Mouse (Mus musculus) heart, postnatal 0 days (tissue): Measurements from ENCODE around the gene Spata6. TPM values are rescaled to one million over a fixed set of nuclear protein-coding genes. Genes with fewer than 3 reads are reported as not detected.
A peak's percentile ranks its signal among the peaks of the same experiment; 100 is the strongest.

Experiments
- ATAC-seq: fragments of 200-750 bp; cut with Nextera tagmentation; 2 replicates; pipeline ENCODE4 v1.8.0; 2017; ENCODE audit warnings: low read depth, moderate number of reproducible peaks, moderate library complexity; ENCODE audit not compliant: insufficient read depth
- DNase-seq: peaks from one replicate; pipeline ENCODE4 v3.0.0-alpha.2; 2016; ENCODE audit warnings: low spot score
- H3K27ac ChIP-seq: fragments of 300-500 bp; sonication (generic); 2 replicates; pipeline ENCODE4 v1.5.1; 2014; ENCODE audit warnings: low read depth, mild to moderate bottlenecking
- H3K27me3 ChIP-seq: fragments of 300-500 bp; sonication (generic); 2 replicates; pipeline ENCODE4 v1.6.1; 2014; ENCODE audit warnings: low read length, mixed read lengths; ENCODE audit not compliant: control insufficient read depth, insufficient read depth
- H3K36me3 ChIP-seq: fragments of 300-500 bp; sonication (generic); replicated peaks from 2 replicates; pipeline ENCODE4 v1.6.1; 2014; ENCODE audit warnings: low read length, mixed read lengths; ENCODE audit not compliant: control insufficient read depth, insufficient read depth
- H3K4me1 ChIP-seq: fragments of 300-500 bp; sonication (generic); 2 replicates; pipeline ENCODE4 v1.6.1; 2014; ENCODE audit warnings: antibody characterized with exemption; ENCODE audit not compliant: control insufficient read depth, insufficient read depth
- H3K4me2 ChIP-seq: fragments of 300-500 bp; sonication (generic); 2 replicates; pipeline ENCODE4 v1.6.1; 2014; ENCODE audit warnings: low read depth, mild to moderate bottlenecking, low read length, moderate library complexity
- H3K4me3 ChIP-seq: fragments of 300-500 bp; sonication (generic); 2 replicates; pipeline ENCODE4 v1.5.1; 2014; ENCODE audit warnings: low read depth, low read length
- H3K9ac ChIP-seq: fragments of 300-500 bp; sonication (generic); replicated peaks from 2 replicates; pipeline ENCODE4 v1.6.1; 2014; ENCODE audit warnings: low read depth, low read length, mixed read lengths
- H3K9me3 ChIP-seq: fragments of 300-500 bp; sonication (generic); replicated peaks from 2 replicates; pipeline ENCODE4 v1.6.1; 2016; ENCODE audit warnings: low read length; ENCODE audit not compliant: control insufficient read depth
- CTCF ChIP-seq: IDR thresholded peaks from 2 replicates; pipeline ENCODE4 v1.5.1; 2016; ENCODE audit warnings: antibody characterized with exemption, control low read depth, low read depth
- EP300 ChIP-seq: IDR thresholded peaks from 2 replicates; pipeline ENCODE4 v1.6.1; 2016; ENCODE audit warnings: antibody characterized with exemption, low read depth
- WGBS: fragments of 180-500 bp; shearing (Covaris S2); extraction: QIAGEN DNeasy Blood & Tissue Kit; methylation state at CpG from one replicate; pipeline ENCODE4 v1.1.7; 2014; 5-methylcytosine and 5-hydroxymethylcytosine counted together
- polyA plus RNA-seq: library from polyadenylated mRNA; unstranded; fragments of >200 nt; fragmentation: Nextera tagmentation; extraction: Ambion mirVana; gene quantifications from 2 replicates; pipeline ENCODE4 v1.2.1, GENCODE M21; 2015
- total RNA-seq: library from RNA; depleted of rRNA; stranded (reverse); fragments of >200 nt; gene quantifications from 2 replicates; pipeline ENCODE4 v1.2.3, GENCODE M21; 2014; ENCODE audit warnings: low replicate concordance

Spata6 gene
- total and polyA plus RNA-seq, 2 experiments from 2014 or later, result 13.6 to 16.2 TPM

DNA sequence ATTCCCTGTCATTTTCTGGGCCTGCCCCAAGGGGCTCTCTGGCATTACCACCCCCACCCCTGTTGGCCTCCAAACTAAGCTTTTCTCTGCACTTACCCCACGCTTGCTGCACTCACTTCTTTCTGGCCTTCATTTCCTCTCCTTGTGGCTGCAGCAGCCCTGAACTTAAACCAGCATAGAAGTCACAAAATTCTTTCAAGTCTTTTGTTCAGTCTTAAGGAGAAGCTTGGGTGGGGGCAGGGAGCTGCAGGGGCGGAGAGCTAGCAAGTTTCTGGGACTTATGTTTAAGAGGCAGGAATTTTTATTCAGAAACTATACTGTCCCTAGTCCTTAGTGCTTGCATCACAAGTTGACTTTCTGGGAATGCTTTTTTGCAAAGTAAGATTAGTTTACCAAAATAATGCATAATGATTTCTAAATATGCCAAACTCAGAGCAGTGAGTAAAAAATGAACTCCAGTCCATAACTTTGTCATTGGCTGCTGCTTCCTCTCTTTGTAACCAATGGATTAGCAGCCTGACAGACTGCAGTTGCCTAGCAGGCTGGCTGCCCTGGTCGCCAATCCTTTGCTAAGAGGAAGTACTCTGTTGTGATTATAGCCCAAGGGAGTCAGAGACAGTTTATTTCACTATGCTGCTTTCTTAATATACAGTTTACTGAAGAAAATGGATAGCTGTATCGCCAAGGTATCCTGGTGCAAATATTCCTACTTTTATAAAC lies 1.5 kb downstream of the Spata6 start:
- Histone ChIP-seq H3K4me2 (peak overlapping the region; percentile 84), H3K9ac (peak overlapping the region; percentile 84; the same call in 1 of the 2 replicates), H3K36me3 (0 out of 2 replicates have a peak, but pooled peaks cover 5% of the 10 kb centered on the region), H3K9me3 (no peaks in the 10 kb centered on the region), H3K4me3 (peak overlapping the region; percentile 98), H3K27me3 (no peaks in the 10 kb centered on the region), H3K27ac (peak overlapping the region; percentile 95), H3K4me1 (peaks cover 10% of the 10 kb centered on the region; the same call in 1 of the 2 replicates)
- no peak for TF ChIP-seq CTCF
- TF ChIP-seq EP300, result no peak
- ATAC-seq (no peak), DNase-seq (peak; percentile 55)
- 35% methylated on average over 4 of the region's 4 CpGs for WGBS

DNA sequence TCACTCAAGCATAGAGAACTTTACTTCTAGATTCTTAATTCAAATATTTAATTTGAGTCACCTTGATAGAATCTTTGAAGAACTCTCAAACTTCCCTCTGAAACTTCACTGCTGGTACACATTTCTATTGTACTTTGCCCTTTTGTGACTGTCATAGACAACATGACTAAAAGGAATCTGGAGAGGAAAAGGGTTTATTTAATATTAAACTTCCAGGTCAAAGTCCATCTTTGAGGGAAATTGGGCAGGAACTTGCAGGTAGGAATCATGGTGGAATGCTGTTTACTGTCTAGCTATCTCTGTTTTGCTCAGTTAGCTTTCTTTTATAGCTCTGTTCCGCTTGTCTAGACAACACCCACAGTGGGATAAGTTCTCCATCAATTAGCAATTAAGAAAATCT lies 17.8 kb downstream of the Spata6 start:
- ATAC-seq (no peak), DNase-seq (no peak)
- Histone ChIP-seq H3K9me3 (no peaks in the 10 kb centered on the region), H3K27me3 (no peaks in the 10 kb centered on the region), H3K4me3 (no peak overlapping the region), H3K27ac (no peak overlapping the region), H3K9ac (no peak overlapping the region), H3K4me2 (no peak overlapping the region), H3K4me1 (no peaks in the 10 kb centered on the region), H3K36me3 (no peaks in the 10 kb centered on the region)
- WGBS, result 73% methylated on average over 1 of the region's 1 CpGs
- TF ChIP-seq EP300, result no peak
- TF ChIP-seq CTCF, result no peak

DNA sequence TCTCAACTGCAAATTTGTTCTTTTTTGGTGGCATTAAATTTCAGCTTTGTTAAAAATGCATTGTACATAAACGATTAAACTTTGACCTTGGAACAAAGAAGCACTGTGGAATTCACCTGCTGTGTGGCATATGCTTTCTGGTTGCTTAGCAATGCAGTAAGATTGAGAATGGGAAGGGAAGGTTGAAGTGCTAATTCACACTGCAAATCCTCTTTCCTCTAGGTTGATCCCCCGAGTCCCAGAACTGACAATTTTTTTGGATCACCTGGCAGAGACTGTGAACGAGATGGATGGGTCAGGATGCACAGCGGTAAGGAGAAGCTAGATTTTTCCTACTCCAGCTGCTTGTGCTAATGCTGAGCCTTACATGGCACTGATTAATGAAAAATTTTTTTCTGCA lies 60.7 kb downstream of the Spata6 start:
- TF ChIP-seq EP300 (no peak), CTCF (no peak)
- Histone ChIP-seq H3K4me1 (no peaks in the 10 kb centered on the region), H3K9me3 (no peaks in the 10 kb centered on the region), H3K9ac (no peak overlapping the region), H3K4me2 (no peak overlapping the region), H3K36me3 (peaks cover 6% of the 10 kb centered on the region; the same call in 1 of the 2 replicates), H3K27me3 (no peaks in the 10 kb centered on the region), H3K27ac (no peak overlapping the region), H3K4me3 (no peak overlapping the region)
- no peak for ATAC-seq
- DNase-seq, result no peak
- WGBS, result 74% methylated on average over 4 of the region's 4 CpGs

DNA sequence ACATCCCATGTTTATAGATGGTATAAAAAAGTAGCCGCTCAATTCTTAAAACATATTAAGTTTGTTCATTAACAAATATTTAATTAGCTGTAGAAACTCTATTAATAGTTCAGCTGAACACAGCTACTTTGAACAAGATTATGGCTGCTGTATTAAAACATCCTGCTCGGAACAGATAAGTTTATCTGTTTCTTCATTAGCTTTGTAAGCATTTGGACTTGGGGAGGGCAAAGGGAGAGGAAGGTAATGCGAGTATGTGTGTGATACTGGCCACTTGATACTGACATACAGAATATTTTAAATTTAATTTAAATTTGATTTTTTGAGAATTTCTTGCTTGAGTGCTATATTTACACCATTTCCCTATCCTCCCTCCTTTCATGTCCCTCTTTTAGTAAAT lies 80.1 kb downstream of the Spata6 start:
- Histone ChIP-seq H3K4me1 (no peaks in the 10 kb centered on the region), H3K4me3 (no peak overlapping the region), H3K27ac (no peak overlapping the region), H3K27me3 (no peaks in the 10 kb centered on the region), H3K4me2 (no peak overlapping the region), H3K36me3 (no peaks in the 10 kb centered on the region), H3K9ac (no peak overlapping the region), H3K9me3 (no peaks in the 10 kb centered on the region)
- no peak for ATAC-seq
- DNase-seq, result no peak
- TF ChIP-seq CTCF, result no peak
- no peak for TF ChIP-seq EP300
- 80% methylated on average over 3 of the region's 3 CpGs for WGBS

DNA sequence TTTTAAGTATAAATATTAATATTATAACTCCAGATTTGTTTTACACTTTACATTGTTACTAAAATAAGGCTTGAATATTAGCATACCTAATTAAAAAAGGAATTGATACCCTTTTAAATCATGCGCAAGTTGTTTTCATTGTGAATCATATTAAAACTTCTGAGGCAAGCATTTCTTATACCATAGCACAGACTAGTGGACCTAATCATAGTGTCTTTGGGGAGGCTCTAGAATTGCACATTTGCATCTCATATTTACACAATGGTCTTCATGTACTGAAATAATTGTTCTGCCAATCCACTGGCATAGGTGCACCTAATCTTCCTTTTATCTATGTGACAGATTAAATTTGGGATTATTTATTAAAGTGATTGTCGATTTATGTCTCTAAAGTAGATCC lies 83.4 kb downstream of the Spata6 start:
- no peaks in the 10 kb centered on the region for H3K4me1 ChIP-seq
- no peaks in the 10 kb centered on the region for H3K27me3 ChIP-seq
- 83% methylated on average over 2 of the region's 2 CpGs for WGBS
- H3K4me2 ChIP-seq, result no peak overlapping the region
- no peaks in the 10 kb centered on the region for H3K9me3 ChIP-seq
- ATAC-seq, result no peak
- 0 out of 2 replicates have a peak, but pooled peaks cover 4% of the 10 kb centered on the region for H3K36me3 ChIP-seq
- no peak overlapping the region for H3K9ac ChIP-seq
- no peak overlapping the region for H3K27ac ChIP-seq
- no peak for DNase-seq
- no peak overlapping the region for H3K4me3 ChIP-seq
- TF ChIP-seq CTCF (no peak), EP300 (no peak)

DNA sequence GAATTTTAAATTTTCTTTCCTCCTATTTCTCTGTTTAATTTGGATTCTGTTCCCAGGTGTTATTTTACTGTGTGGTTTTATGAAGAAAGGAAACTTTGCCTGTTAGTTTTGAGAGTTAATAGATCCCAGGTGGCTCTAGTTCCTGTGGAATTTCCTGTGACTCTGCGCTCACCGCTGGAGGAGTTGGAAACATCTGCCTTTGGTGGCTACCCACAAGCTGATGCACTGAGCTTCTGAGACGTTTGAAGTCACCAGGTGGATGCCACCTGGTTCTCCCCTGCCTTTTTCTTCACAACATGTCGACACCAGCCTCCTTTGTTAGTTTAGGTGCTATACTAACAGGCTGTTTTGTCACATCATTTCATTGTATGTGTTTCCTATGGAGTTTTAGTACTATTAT lies 97.7 kb downstream of the Spata6 start:
- no peak overlapping the region for H3K9ac ChIP-seq
- no peak overlapping the region; the same call in 1 of the 2 replicates for H3K27ac ChIP-seq
- H3K9me3 ChIP-seq, result no peaks in the 10 kb centered on the region
- WGBS, result 47% methylated on average over 4 of the region's 4 CpGs
- H3K4me2 ChIP-seq, result no peak overlapping the region
- TF ChIP-seq EP300, result no peak
- TF ChIP-seq CTCF, result no peak
- H3K4me1 ChIP-seq, result no peaks in the 10 kb centered on the region
- no peak for DNase-seq
- H3K36me3 ChIP-seq, result no peaks in the 10 kb centered on the region
- ATAC-seq, result no peak
- H3K4me3 ChIP-seq, result no peak overlapping the region
- no peaks in the 10 kb centered on the region for H3K27me3 ChIP-seq
